Mouse (Mus musculus) skeletal muscle tissue, adult 2 months (tissue): ENCODE measurements around the gene Rhbdd3.
"Not testable (repeated sequence)": the region's sequence is repeated elsewhere in the genome, so short reads cannot be mapped to it uniquely, and the experiment has no call there.

Source experiments
- DNase-seq: peaks from one replicate; pipeline ENCODE4 v3.0.0-alpha.2; 2012; ENCODE audit warnings: low read depth, low spot score

The Rhbdd3 gene

GRCm38 (mm10) chr11:5065056-5065821, 33.5 kb upstream of the Rhbdd3 start, which contains the start of gene Gas2l1:
Gene Gas2l1, minus strand, starts transcription at chr11:5065327.
- peak; percentile 65 for DNase-seq

- no peak for DNase-seq
Observed at GRCm38 (mm10) chr11:5067063-5067462, 31.7 kb upstream of the Rhbdd3 start.

- DNase-seq, result no peak
Observed at GRCm38 (mm10) chr11:5068126-5068971, 30.4 kb upstream of the Rhbdd3 start.

GRCm38 (mm10) chr11:5074882-5075281, 23.8 kb upstream of the Rhbdd3 start:
- DNase-seq, result no peak

GRCm38 (mm10) chr11:5075760-5076159, 23.0 kb upstream of the Rhbdd3 start:
- DNase-seq, result no peak

- not testable (repeated sequence) for DNase-seq
Observed at GRCm38 (mm10) chr11:5076843-5077242, 21.9 kb upstream of the Rhbdd3 start.

GRCm38 (mm10) chr11:5089147-5089546, 9.6 kb upstream of the Rhbdd3 start:
- no peak for DNase-seq

GRCm38 (mm10) chr11:5091706-5092105, 7.0 kb upstream of the Rhbdd3 start:
- no peak for DNase-seq

GRCm38 (mm10) chr11:5095877-5096276, 2.8 kb upstream of the Rhbdd3 start:
- DNase-seq, result no peak

GRCm38 (mm10) chr11:5096480-5097020, 2.2 kb upstream of the Rhbdd3 start:
- no peak for DNase-seq

- DNase-seq, result peak; percentile 46
Observed at GRCm38 (mm10) chr11:5098035-5098735, 541 bp upstream of the Rhbdd3 start.

GRCm38 (mm10) chr11:5099576-5100183, 954 bp downstream of the Rhbdd3 start:
- DNase-seq, result peak; percentile 76

GRCm38 (mm10) chr11:5100283-5100682, 1.6 kb downstream of the Rhbdd3 start:
- no peak for DNase-seq

GRCm38 (mm10) chr11:5100801-5101200, 2.1 kb downstream of the Rhbdd3 start:
- no peak for DNase-seq

- DNase-seq, result no peak
Observed at GRCm38 (mm10) chr11:5101641-5102040, 2.9 kb downstream of the Rhbdd3 start.

GRCm38 (mm10) chr11:5102384-5102783, 3.7 kb downstream of the Rhbdd3 start:
- no peak for DNase-seq

GRCm38 (mm10) chr11:5103986-5104509, 5.3 kb downstream of the Rhbdd3 start:
- peak; percentile 59 for DNase-seq

- no peak for DNase-seq
Observed at GRCm38 (mm10) chr11:5109441-5109840, 10.7 kb downstream of the Rhbdd3 start.

- no peak for DNase-seq
Observed at GRCm38 (mm10) chr11:5113645-5114044, 14.9 kb downstream of the Rhbdd3 start.

- DNase-seq, result peak; percentile 92
Observed at GRCm38 (mm10) chr11:5114931-5115581, 16.3 kb downstream of the Rhbdd3 start.
